Mouse (Mus musculus) T-helper 17 cell (primary cell): Measurements from ENCODE around the gene Psmb4.
"Not testable (repeated sequence)": the region's sequence is repeated elsewhere in the genome, so short reads cannot be mapped to it uniquely, and the experiment has no call there.

Experiments
- in situ Hi-C, 2 experiments: fragments of 300-600 bp; cut with MboI, MseI; formaldehyde crosslinking; loops; 1 replicate in 1 of 2; 2 replicates in 1 of 2; pipeline ENCODE4 v1.15.1; 2025; ENCODE audit warnings: high pct_unique_total_duplicates in 2 of 2

Psmb4 gene

DNA sequence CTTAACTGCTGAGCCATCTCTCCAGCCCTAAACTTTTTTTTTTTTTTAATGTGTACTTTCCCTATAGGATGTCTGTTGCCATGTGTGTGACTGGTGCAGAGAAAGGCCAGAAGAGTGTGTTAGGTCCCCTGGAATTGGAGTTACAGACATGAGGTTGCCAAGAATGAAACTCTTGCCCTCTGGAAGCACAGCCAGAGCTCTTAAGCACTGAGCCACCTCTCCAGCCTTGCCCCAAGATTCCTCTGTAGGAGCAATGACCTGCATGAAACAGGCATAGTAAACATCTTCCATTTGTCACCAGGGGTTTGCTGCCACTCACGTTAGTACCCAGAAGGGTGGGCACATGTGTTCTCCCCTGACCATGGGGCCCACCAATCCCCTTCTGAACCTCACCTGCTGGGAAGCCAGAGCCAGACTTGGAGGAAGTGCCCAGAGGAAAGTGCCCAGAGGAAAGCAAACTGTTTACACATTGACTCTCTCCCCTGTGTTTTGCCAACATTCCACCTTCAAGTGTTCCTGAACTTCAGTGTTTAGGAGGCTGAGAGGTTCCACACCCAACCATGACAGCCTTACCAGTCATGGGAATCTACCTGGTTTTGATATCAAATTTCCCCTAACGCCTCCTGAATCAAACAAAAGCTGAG is 24.4 kb upstream of the Psmb4 start:
- in situ Hi-C loops, result no loop called here

DNA sequence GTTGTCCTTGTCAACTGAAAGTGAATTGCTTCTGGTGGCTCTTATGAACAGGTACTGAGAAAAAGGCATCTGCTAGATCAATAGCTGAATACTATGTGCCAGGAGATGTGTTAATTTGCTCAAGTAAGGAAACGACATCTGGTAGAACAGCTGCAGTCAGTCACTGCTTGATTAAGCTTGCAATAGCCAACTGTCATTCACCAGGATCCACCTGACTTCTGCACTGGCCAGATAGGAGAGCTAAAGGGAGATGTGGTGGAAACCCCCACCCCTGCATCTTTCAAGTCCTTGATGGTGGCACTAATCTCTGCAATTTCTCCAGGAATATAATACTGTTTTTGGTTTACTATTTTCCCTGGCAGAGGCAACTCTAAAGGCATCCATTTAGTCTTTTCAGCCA is 19.7 kb upstream of the Psmb4 start:
- in situ Hi-C loops, result no loop called here

DNA sequence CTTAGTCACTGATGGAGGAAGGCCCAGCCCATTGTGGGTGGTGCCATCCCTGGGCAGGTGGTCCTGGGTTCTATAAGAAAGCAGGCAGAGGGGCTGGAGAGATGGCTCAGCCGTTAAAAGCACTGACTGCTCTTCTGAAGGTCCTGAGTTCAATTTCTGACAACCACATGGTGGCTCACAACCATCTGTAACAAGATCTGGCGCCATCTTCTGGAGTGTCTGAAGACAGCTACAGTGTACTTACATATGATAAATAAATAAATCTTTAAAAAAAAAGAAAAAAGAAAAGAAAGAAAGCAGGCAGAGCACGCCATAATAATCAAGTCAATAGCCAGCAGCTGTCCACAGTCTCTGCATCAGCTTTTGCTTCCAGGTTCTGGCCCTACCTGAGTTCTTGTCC is 18.0 kb upstream of the Psmb4 start:
- in situ Hi-C loops, result not testable (repeated sequence)

DNA sequence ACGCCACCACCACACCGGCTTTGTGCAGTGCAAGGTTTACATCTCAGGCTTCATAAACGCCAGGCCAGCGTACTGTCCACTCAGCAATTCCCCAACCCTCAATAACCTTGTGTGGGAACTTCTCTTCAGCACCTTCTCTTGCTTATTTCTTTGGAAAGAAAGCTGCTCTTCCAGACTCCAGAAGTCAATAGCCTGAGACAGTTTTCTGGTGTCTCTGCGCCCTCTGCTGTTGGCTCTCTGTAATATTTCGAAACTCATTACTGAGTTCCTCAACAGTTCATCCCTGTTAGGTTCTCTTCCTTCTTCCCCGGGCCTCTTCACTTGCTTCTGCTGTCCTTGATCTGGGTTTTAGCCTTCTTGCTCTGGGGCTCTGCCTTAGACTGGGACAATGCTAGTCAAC is 16.0 kb upstream of the Psmb4 start:
- in situ Hi-C loops, result no loop called here

DNA sequence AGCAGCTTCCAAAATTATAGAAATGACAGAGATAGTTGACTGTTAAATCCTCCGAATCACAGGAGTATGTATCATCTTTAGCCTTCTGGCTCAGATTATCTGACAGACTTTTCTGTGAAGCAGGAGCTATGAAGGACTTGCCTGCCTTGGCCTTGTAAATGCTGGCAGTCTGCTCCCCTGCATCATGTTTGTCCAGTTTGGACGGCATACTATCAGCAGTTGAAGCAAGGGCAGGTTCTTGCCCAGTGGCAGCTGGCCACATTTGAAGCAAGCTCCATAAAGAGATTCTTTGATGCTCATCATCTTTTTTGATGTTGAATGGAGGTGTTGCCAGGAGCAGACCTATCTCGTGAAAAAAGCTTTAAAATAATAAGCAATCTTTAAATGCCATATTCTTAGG is 7.3 kb upstream of the Psmb4 start:
- in situ Hi-C loops, result no loop called here

DNA sequence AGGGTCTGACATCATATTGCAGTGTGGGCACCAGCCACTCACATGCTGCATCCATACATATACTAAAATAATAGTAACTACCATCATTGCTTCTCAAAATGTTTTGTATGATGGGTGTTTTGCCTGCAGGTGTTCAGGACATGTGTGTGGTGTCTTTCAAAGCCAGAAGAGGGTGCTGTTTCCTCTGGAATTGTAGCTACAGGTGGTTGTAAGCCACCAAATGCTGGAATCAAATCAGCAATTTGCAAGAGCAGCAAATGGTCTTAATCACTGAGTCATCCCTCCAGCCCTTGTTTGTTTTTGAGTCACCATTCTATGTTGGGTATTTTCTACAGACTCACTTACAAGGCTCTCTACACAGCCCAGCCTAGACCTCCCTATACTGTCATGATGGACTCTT is 1.8 kb upstream of the Psmb4 start:
- in situ Hi-C loops, result no loop called here

DNA sequence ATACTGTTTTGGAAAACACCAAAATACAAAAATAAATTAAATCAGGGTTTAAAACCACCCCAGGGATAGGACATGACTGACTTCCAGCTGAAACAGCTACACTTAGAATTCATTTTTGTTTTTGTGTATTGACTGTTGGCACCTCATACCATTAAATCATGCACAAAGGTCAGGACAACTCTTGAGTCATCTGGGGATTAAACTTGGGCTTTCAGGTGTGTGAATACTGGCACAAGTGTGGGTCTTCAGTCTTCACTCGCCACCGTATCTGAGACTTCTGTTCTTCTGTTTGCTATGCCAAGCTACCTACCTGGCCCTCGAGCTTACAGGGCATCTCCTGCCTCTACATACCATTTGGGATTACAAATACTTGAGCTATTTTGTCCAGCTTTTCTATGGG is 4.2 kb downstream of the Psmb4 start:
- in situ Hi-C loops, result no loop called here

DNA sequence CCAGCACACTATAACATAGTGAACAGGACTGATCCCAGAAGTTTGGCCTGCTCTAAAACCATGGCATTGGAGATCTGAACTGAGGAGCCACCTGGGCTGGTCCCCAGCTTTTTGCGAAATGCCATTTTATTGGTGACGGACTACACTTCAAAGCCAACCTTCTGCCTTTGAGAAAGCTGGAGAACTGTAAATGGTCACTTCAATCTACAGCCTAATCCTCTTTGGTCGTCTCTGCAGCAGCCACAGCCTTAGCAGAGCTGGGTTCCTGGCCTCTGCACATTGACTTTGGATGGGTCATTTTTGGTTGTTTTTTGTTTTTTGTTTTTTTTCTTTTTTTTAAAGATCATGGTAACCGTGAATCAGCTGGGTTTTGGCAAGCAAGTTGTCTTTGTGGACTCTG is 4.9 kb downstream of the Psmb4 start:
- in situ Hi-C loops, result no loop called here

DNA sequence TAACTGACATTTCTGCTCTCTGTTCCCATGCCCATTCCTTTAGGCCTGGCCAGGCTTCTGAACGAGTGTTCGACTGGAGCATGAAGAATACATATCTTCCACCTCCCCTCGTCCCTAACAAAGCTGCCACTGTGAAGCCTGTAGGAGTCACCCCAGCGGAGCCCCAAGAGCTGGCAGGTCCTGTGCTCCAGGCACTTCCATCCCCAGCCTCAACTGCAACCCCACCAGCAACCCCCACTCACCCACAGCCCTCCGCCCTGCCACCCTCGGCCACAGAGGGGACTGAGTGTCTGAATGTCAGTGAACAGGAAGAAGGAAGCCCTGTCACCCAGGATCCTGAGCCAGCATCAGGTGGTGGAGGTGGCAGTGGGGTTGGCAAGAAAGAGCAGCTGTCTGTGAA is 8.1 kb downstream of the Psmb4 start:
- in situ Hi-C loops, result no loop called here

DNA sequence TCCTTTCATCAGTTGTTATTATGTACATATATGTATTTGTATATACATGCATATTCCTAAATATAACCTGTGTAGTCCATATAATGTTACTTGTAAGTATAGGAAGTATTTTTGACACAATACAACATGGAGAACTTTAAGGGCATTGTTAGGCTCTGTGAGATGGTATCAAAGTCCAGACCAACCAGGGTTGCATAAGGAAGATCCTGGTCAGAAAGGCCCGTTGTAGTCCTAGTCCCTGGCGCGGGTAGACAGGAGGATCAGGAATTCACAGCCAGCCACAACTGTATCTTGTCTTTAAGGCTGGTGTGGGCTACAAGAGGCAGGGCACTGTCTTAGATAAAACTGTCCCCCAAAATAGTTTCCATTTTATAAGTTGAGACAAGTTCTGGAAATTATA is 17.8 kb downstream of the Psmb4 start:
- in situ Hi-C loops, result no loop called here

DNA sequence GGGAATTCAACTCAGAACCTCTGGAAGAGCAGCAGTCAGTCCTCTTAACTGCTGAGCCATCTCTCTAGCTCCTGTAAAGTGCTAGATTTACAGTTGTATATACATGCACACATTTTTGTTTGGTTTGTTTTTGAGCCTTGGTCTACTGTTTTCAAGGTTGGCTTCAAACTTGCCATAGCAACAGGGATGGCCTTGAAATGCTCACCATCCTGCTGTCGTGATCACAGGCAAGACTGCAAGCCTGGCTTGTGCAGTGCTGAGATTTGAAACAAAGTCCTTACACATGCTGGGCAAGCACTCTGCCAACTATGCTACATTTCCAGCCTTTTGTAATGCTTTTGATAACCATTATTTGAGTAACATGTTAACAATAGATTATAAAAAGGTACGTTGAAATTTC is 27.3 kb downstream of the Psmb4 start:
- in situ Hi-C loops, result no loop called here

DNA sequence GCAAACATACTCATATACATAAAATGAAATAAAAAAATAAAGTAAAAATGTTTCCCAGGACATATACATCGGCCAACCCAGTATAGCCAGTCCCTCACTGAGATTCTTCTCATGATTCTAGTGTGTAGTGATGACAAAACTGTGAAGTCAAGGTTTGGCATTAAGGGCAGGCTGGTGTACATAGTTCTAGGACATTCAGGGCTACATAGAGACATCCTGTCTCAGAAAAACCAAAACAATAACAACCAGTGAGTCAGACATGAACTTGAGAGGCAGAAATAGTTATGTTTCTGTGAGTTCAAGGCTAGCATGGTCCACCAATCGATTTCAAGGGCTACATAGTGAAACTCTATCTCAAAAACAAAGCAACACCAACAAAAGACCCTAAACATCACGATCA is 34.5 kb downstream of the Psmb4 start:
- in situ Hi-C loops, result no loop called here

DNA sequence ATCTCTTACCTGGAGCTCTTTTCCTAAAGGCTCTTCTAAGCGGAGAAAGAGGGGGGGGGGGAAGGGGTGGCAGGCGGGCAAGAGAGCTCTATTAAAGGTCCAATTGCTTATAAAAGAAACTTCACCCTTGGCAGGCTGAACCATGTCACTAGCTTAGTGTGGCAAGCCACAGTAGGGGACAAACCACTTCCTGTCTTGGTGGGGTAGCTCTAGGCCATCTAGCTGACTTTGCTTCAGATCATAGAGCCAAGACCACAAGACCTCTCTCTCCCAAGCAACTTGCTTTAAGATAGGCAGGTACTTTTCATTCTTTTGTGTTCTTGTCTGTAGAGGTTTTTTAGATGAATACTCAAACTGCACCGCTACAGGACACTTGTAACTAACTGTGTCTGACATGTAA is 35.0 kb downstream of the Psmb4 start:
- in situ Hi-C loops, result no loop called here

DNA sequence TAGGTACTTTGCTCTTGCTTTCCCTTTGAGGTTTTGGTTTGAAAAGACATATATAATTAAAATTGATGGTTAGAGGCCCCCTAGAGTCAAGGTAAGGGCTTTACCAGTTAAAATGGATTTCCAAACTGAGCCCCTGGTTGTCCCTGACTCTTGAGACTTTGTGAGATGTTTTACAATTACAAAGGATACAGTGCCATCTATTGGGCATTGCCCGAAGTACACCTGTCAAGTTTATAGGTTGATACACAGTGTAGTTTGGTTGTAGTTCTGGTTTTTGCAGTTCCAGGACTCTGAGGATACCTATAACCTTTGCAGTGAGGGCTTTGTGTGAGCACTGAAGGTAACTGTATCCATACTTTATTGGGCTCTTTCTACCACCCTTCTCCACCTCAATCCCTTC is 37.4 kb downstream of the Psmb4 start:
- in situ Hi-C loops, result loop anchor here (10.0 to 25.0 kb wide), 2 partner anchors 475 to 1287 kb away; partner anchors contain the start of genes Rorc (in 1 of the 2) and S100a10 (in 1 of the 2)

DNA sequence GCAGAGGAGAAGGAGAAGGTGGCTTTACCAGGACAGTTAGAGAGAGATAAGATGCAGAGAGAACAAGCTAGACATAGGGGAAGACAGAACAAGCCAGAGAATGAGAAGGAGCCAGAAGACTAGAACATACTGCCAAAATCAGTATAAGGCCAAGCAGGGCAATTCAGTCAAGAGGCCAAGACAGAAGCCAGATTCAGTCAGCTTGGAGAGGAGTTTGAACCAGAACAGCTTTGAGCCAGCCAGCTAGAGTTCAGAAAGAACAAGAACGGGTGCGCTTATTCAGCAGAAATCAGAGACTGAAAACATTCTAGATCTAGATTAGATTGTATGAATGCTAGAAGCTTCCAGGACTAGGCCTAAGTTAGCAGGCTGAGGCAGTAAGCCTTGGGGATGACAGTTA is 39.4 kb downstream of the Psmb4 start:
- in situ Hi-C loops, result loop anchor here (10.0 to 25.0 kb wide), 2 partner anchors 473 to 1285 kb away; partner anchors contain the start of genes Rorc (in 1 of the 2) and S100a10 (in 1 of the 2)

DNA sequence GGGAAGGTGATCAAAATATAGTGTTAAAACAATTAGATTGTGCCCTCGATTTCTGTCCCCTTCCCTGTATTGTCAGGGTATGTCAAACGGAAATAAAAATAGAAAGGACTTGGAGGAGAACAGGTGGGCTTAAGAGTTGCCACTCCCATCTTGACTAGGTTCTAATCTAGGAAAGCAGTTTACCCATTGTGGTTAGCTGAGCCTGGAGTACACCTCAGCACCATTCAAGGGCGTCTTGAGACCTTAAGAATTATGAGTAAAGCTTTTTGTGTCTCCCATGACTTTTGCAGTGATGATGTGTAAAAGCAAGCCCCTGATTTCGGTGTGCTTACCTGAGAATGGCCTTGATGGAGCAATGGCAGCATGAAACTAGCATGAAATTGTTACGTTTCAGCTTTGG is 47.7 kb downstream of the Psmb4 start:
- in situ Hi-C loops, result loop anchor here in 1 of 2 experiments (25.0 kb wide), 1 partner anchor 1277 kb away; the partner anchor contains the start of gene S100a10

DNA sequence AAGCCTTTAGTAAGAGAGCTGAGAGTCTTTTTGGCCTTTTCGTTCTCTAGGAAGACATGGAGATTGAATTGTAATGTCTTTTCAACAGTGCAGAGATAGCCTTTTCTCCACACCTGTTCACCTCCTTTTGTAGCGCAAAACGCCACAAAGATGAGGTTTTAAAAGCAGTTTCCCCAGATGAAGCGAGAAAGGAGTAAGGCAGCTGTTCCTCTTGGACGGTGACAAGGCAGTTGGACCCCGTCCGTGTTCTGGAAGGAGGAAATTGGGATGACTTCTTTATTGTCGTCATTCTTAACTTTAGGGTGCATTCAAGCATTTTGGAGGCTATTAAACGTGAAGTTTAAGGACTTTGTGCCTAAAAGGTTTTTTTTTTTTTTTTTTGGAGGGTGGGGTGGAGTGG is 48.1 kb downstream of the Psmb4 start:
- in situ Hi-C loops, result loop anchor here in 1 of 2 experiments (25.0 kb wide), 1 partner anchor 1276 kb away; the partner anchor contains the start of gene S100a10

DNA sequence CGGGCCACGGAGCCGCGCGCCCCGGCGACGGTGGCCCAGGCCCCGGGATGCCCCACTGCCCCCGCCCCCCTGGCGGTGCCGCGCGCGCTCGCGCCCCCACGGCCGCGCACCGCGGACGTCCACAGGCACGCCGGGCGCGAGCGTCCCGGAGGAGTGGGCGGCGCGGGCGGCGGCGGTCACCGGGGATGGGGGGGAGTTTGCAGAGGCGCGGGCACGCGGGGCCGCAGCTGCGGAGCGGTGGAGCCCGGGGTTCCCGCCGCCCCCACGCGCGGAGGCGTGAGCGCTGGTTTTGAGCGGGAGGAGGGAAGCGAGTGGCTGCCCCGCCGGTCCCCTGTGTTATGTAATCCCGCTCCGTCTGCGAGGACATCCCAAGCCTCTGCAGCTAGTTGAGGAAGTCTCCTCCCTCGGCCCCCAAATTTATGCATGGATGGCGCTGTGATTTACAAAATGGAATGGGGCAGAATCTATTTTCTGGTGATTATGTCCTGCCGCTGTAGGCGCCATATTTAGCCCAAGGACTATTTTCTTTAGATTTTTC is 48.7 kb downstream of the Psmb4 start:
- in situ Hi-C loops, result loop anchor here in 1 of 2 experiments (25.0 kb wide), 1 partner anchor 1276 kb away; the partner anchor contains the start of gene S100a10

DNA sequence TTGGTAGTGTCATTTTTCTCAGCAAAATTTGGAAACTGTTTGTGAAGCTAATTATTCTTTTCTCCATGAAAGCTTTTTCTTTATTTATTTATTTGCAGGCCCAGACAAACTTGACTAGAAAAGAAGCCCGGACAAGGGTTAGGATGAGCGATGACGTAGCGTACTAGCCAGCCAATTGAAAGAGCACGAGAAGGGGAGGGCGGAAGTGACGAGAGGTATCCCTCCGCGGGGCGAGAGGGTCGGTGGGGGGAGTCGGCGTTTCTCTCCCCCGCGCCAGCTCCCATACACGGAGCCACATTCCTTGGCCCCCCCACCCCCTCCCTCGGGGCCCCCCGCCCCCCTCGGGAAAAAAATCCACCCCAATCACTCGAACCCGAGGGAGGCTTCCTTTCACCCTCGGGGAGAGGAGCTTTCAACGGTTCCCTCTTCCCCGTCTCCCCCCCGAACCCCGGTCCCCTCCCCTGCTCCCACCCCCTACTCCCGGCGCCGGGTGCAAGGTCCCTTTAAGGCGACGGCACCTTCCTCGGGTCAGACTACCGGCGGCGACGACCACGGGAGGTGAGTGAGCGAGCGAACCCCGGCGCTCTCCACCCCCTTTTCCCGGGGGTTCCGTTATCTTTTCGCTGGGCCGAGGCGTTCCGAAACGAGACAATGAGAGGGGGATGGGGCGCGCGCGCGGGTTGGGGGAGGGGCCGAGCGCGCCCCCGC is 49.4 kb downstream of the Psmb4 start, which contains the start of gene Pogz:
Gene Pogz, plus strand, starts transcription at position 385 of the 708 bp plus-strand sequence.
- in situ Hi-C loops, result loop anchor here in 1 of 2 experiments (25.0 kb wide), 1 partner anchor 1275 kb away; the partner anchor contains the start of gene S100a10

DNA sequence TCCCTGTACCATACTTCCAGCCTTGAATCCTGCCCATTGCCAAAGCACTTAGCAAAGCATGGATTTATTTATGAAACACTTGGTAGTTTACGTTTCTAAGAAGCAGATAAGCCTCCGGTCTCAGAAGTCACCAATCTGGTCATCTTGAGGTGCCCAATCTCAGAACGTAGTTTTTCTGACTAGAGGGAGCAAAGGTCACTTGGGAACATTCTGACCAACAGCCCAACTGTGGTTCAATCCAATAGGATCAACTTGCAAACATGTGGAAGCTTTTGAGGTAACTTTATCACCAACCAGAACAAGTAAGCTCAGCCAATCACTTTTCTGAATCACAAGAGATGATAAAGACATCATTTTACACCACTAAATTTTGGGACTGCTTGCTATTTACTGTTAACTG is 51.4 kb downstream of the Psmb4 start:
- in situ Hi-C loops, result loop anchor here in 1 of 2 experiments (25.0 kb wide), 1 partner anchor 1273 kb away; the partner anchor contains the start of gene S100a10
